Mouse (Mus musculus) bone marrow macrophage, adult 2 months (primary cell): ENCODE measurements around the gene Zfp933.

Experiments
- CTCF ChIP-seq: IDR thresholded peaks from 2 replicates; pipeline ENCODE4 v1.5.1; 2012; ENCODE audit warnings: low read depth, mild to moderate bottlenecking, low read length, moderate library complexity
- POLR2A ChIP-seq: IDR thresholded peaks from 2 replicates; pipeline ENCODE4 v1.6.1; 2012; ENCODE audit warnings: mild to moderate bottlenecking, low read depth, low read length, borderline replicate concordance

DNA sequence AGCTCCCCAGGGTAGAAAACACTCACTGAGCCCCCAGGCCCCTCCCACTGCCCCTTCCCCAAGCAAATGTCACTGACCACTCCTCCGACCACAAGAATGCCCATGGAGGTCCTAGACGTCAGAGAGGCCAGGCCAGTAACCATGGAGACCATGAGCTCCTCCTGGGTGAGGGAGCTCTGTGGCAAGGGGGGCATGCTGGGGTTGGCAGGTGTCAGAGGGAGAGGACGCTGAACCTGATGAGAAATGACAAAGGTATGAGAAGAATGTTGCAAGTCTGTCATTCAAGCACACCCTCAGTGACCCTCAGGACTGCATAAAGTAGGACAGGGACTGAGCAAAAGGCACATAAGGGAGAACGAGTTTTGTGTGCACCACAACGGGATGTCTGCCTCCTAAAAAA, 31.7 kb upstream of the Zfp933 start:
- no peak for TF ChIP-seq POLR2A
- TF ChIP-seq CTCF, result no peak
